ENCODE assay signal across 22 mouse cellular contexts in the genomic region with DNA sequence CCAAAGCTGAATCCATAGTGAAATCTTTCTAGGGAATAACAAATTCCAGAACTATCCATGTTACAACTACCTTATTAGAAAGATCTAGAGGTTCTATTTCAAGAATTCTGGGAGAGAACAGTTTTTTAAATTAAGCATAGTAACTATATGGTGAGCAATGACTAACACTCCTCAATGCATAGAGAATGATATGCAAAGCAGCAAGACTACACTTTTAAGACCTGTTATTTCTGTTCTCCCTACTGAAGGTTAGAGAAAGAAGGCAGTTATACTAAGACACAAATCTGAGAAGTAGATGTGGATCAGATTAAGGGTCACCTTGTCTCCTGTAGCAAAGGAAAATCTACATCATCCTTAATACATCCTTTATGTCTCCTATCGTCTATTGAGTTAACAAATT.
"Had no signal": no experiment of that assay in that cellular context is flagged by ENCODE, and none has a peak within 500 bp of the region (broad histone marks: within the 10 kb centered on the region; RNA-seq: fewer than 3 reads in every experiment).

No protein-coding gene starts in this region.

- DNase-seq: heart, postnatal 10 days; heart, postnatal 14 days; heart, postnatal 36 days; heart, postnatal 4 days; kidney, adult 11 months; kidney, adult 18-20 months; kidney, adult 2 months; kidney, adult 8-10 months; kidney, adult 9 months; kidney, postnatal 10 days; kidney, postnatal 14 days; kidney, postnatal 25 days; kidney, postnatal 36 days; kidney, postnatal 4 days; layer of hippocampus, adult 9-11 months; layer of hippocampus, postnatal 36 days had no signal

- ATAC-seq: hindbrain, embryonic 16.5 days; hindbrain, postnatal 0 days; inflammation-experienced regulatory T-cells, adult 6 months; intestine, embryonic 15.5 days; intestine, embryonic 16.5 days; intestine, postnatal 0 days had no signal
